Mouse (Mus musculus) heart, embryonic 15.5 days (tissue): ENCODE data around the gene Dnah7b. TPM values are rescaled to one million over a fixed set of nuclear protein-coding genes. Genes with fewer than 3 reads are reported as not detected.
"Not testable (repeated sequence)": the region's sequence is repeated elsewhere in the genome, so short reads cannot be mapped to it uniquely, and the experiment has no call there.

Experiments used
- ATAC-seq: fragments of 200-750 bp; cut with Nextera tagmentation; replicated peaks from 2 replicates; pipeline ENCODE4 v1.8.0; 2017; ENCODE audit warnings: low read depth, moderate TSS enrichment; ENCODE audit not compliant: insufficient number of reproducible peaks, insufficient read depth, low FRiP score
- H3K27ac ChIP-seq: fragments of 300-500 bp; sonication (generic); 2 replicates; pipeline ENCODE4 v1.5.1; 2015; ENCODE audit warnings: mild to moderate bottlenecking, inconsistent platforms
- H3K27me3 ChIP-seq: fragments of 300-500 bp; sonication (generic); 2 replicates; pipeline ENCODE4 v1.6.1; 2015; ENCODE audit warnings: inconsistent platforms
- H3K36me3 ChIP-seq: fragments of 300-500 bp; sonication (generic); 2 replicates; pipeline ENCODE4 v1.6.1; 2015; ENCODE audit warnings: mild to moderate bottlenecking, inconsistent platforms
- H3K4me1 ChIP-seq: fragments of 300-500 bp; sonication (generic); replicated peaks from 2 replicates; pipeline ENCODE4 v1.6.1; 2015; ENCODE audit warnings: inconsistent platforms
- H3K4me2 ChIP-seq: fragments of 300-500 bp; sonication (generic); 2 replicates; pipeline ENCODE4 v1.6.1; 2015; ENCODE audit warnings: inconsistent platforms, mild to moderate bottlenecking, moderate library complexity
- H3K4me3 ChIP-seq: fragments of 300-500 bp; sonication (generic); 2 replicates; pipeline ENCODE4 v1.5.1; 2015; ENCODE audit warnings: mild to moderate bottlenecking, inconsistent platforms
- H3K9ac ChIP-seq: fragments of 300-500 bp; sonication (generic); 2 replicates; pipeline ENCODE4 v1.6.1; 2015; ENCODE audit warnings: mild to moderate bottlenecking, inconsistent platforms
- H3K9me3 ChIP-seq: fragments of 300-500 bp; sonication (generic); replicated peaks from 2 replicates; pipeline ENCODE4 v1.6.1; 2016; ENCODE audit warnings: inconsistent platforms
- WGBS: fragments of 180-500 bp; shearing (Covaris S2); methylation state at CpG from one replicate; pipeline ENCODE4 v1.1.7; 2015; ENCODE audit warnings: mixed read lengths; 5-methylcytosine and 5-hydroxymethylcytosine counted together
- polyA plus RNA-seq: library from polyadenylated mRNA; unstranded; fragments of >200 nt; fragmentation: Nextera tagmentation; extraction: Ambion mirVana; gene quantifications from 2 replicates; pipeline ENCODE4 v1.2.1, GENCODE M21; 2015

Dnah7b gene
- 0.77 and 0.91 TPM in 2 replicates for polyA plus RNA-seq

DNA sequence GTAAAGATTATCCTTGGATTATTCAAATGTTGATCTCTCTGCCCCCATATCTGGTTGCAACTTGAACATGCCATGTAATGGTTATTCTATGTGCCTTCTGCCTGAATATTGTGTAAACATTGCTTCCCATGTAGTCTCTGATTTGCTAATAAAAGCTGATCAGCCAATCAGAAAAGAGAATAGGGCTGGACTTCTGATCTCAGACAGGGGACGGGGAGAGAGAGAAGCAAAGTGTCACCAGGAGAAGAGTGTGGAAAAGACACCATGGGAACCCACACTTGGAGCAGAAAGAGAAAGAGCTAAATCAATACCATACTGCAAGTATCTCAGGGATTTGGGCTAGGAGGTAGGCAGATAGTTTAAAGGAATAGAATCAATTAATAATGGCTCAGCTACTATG, at the start of gene Dnah7b:
Gene Dnah7b (plus strand): TSS at position 301 of the 400 bp plus-strand sequence.
- Histone ChIP-seq H3K36me3 (no peaks in the 10 kb centered on the region), H3K9me3 (no peaks in the 10 kb centered on the region), H3K27ac (peak within 1 kb of the TSS; percentile 88), H3K4me2 (peak within 1 kb of the TSS; percentile 78), H3K4me3 (peak within 1 kb of the TSS; percentile 72), H3K9ac (peak within 1 kb of the TSS; percentile 77), H3K27me3 (no peaks in the 10 kb centered on the region), H3K4me1 (no peaks in the 10 kb centered on the region)
- no peak for ATAC-seq
- WGBS: 28% methylated on average over 1 of the region's 1 CpGs

DNA sequence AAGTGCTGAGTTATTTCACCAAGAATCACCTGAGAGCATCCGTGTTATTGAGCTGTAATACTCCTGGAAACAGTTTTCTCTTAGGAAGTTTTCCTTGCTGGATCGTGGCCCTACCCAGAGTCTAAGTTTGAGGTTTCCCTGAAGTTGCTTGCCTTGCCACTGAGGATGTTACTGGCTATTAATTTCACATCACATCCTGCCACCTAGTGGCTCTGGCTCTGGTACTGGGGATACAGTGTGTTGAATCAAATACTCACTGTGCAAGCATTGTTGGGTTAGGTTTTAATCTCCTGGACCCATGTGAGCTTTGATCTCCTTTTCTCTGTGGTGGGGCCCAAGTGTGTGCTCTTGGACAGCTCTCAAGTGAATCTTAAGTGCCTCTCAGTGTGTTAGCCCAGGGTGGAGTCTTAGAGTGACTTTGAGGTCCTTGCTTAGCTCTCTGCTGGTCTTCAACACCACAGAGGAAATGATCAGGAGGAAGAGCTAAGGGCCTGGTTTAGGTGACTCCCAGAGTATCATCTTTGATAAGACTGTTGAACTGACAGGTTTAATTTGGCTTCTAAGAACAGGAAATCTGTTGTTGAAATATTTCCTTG, 47.6 kb upstream of the Dnah7b start:
- no peak overlapping the region for H3K27ac ChIP-seq
- H3K4me1 ChIP-seq: no peaks in the 10 kb centered on the region
- no peak overlapping the region for H3K9ac ChIP-seq
- no peak overlapping the region for H3K4me2 ChIP-seq
- no peaks in the 10 kb centered on the region for H3K9me3 ChIP-seq
- no peaks in the 10 kb centered on the region for H3K27me3 ChIP-seq
- no peaks in the 10 kb centered on the region for H3K36me3 ChIP-seq
- no peak for ATAC-seq
- WGBS: 40% methylated on average over 2 of the region's 2 CpGs
- no peak overlapping the region for H3K4me3 ChIP-seq

DNA sequence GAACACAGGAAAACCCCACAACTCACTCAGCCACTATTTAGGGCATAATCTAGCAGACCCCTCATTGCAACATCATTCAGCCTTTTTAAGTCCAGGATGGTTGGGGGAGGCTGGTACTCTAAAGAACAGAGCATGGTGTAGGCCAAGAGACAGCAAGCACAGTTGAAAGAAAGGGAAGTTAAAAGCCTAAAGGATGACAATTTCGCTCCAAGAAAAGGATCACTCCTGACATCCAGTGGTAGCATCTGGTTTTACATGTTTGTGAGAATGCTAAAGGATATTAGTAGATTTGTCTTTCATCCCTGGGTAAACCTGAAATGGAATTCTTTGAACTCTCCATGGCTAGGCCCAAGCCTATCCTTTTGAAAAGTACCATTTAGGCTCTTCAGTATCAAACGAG, 43.9 kb upstream of the Dnah7b start:
- Histone ChIP-seq H3K27ac (no peak overlapping the region), H3K4me1 (no peaks in the 10 kb centered on the region), H3K9me3 (no peaks in the 10 kb centered on the region), H3K9ac (no peak overlapping the region), H3K4me2 (no peak overlapping the region), H3K4me3 (no peak overlapping the region), H3K36me3 (no peaks in the 10 kb centered on the region), H3K27me3 (no peaks in the 10 kb centered on the region)
- 19% methylated on average over 2 of the region's 2 CpGs for WGBS
- no peak for ATAC-seq

DNA sequence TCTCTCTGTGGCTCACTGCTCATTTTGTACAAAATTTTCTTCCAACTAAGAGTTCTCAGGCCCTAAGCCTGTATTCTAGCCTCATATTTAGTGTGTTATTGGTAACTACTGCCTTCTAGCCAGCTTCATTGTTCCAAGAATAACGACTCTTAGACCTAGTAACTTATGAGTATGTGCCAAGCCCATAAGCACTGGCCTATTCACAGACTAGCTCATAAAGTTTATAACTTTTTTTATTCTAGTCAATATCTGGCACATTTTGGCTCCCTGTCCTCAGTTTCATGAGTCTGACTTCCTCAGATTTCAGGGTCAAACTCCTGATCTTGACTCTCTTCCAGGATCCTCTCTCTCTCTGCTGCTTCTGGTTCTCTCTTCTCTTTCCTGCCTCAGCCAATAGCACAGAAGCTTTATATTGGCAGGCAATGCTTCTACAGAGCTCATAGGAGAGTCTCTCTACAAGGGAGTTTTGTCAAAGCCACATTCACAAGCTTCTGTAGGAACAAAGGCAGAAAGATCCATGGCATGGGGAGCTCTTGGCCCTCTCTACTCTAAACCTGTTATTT, 34.0 kb upstream of the Dnah7b start:
- Histone ChIP-seq H3K9me3 (no peaks in the 10 kb centered on the region), H3K9ac (no peak overlapping the region), H3K27me3 (no peaks in the 10 kb centered on the region), H3K36me3 (no peaks in the 10 kb centered on the region), H3K27ac (no peak overlapping the region), H3K4me3 (no peak overlapping the region), H3K4me2 (no peak overlapping the region), H3K4me1 (no peaks in the 10 kb centered on the region)
- no peak for ATAC-seq
- WGBS: 60% methylated on average over 1 of the region's 1 CpGs

DNA sequence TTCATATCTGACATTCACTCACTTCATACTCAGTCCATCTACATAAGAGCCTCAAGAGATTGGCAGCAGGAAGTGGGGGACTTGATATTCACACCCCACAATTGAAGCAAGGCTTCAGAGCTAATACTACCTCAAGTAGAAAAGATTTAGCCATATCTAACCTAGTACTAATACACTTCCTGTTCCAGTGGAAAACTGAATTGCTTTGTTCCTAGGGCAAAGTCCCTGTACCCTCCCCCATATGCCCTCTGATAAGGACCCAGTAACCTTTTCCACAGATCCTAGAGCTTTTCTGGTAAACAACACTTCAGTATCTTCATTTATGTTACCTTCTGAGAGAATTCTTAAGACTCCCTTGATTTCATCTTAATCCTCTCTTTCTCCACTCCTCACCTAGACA, 17.9 kb upstream of the Dnah7b start:
- Histone ChIP-seq H3K36me3 (no peaks in the 10 kb centered on the region), H3K4me1 (no peaks in the 10 kb centered on the region), H3K4me3 (no peak overlapping the region), H3K27ac (no peak overlapping the region), H3K9ac (no peak overlapping the region), H3K9me3 (no peaks in the 10 kb centered on the region), H3K4me2 (no peak overlapping the region), H3K27me3 (no peaks in the 10 kb centered on the region)
- ATAC-seq: no peak

DNA sequence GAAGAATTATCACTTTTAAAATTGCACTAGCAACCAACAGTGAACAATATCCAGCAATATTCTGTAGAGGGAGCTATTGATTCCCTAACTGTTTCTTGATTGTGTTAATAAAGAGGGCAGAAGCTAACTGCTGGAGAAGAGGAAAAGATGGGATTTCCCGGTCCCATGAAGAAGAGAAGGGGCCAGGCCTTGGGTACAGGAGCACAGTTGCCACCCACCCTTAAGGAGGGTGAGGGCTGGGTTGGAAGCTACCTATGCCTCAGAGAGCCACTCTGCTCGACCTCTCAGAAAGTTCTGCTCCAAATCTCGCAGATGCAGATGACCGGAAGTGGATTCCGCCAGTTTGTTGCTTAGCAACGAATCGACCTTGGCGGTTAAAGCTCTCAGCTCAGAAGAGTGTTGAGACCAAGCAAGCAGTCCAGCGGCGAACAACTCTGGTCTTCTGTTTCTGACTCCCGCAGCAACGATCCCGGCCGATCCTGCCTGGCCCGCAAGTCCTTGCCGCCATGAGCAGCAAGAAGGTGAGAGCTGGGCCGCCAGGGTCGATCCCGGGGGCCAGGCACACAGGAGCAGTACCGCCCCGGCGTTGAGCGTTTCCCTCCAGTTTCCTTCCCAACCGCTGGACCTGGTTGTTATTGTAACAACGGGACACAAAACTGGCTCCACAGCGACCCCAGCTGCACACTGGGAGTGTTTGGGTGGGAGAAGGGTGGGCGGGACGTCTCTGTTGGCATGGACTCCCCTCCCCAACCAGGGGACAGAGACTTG, 553 bp downstream of the Dnah7b start:
- H3K27ac ChIP-seq: peak overlapping the region; percentile 88
- no peaks in the 10 kb centered on the region for H3K27me3 ChIP-seq
- no peaks in the 10 kb centered on the region for H3K4me1 ChIP-seq
- peak overlapping the region; percentile 78 for H3K4me2 ChIP-seq
- H3K36me3 ChIP-seq: no peaks in the 10 kb centered on the region
- WGBS: under 1% methylated on average over 28 of the region's 28 CpGs
- peak overlapping the region; percentile 77 for H3K9ac ChIP-seq
- peak overlapping the region; percentile 72 for H3K4me3 ChIP-seq
- no peaks in the 10 kb centered on the region for H3K9me3 ChIP-seq
- peak; percentile 74 for ATAC-seq

DNA sequence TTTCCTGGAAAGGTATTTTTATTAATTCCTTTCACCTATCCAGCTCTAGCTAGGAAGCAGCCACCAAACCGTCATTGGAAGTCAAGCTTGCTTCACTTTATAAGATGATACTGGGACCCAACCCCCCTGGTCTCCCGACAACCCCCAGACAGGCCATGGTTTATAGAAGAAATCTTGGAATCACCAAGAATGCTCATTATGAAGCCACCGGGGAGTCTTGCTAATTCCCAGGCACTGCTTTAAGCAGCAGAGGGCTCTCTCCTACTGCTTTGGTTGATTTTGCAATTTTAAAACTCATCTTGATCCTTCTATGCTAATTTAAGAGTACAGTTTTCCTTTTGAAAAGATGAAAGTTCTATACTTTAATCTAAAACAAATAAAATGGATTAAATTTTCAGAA, 2.7 kb downstream of the Dnah7b start:
- not testable (repeated sequence) for H3K9me3 ChIP-seq, H3K36me3 ChIP-seq, H3K4me2 ChIP-seq, H3K4me3 ChIP-seq, H3K9ac ChIP-seq, ATAC-seq, H3K27ac ChIP-seq, H3K4me1 ChIP-seq, H3K27me3 ChIP-seq
- WGBS: 79% methylated on average over 3 of the region's 3 CpGs

DNA sequence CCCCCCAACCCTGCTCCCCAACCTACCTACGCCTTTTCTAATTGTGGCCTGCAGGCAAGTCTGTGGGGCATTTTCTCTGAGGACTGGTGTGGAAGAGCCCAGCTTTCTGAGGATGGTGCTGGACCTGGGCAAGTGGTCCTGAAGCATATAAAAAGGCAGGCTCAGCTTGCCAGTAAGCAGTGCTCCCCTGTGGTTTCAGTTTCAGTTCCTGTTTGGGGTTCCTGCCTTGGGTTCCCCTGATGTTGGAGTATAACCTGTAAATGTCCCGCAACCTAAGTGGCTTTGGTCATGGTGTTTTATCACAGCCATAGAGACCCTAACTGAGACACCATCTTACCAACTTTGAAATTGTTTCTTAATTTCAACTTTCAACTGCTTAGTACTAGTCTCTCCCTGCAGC, 11.8 kb downstream of the Dnah7b start:
- Histone ChIP-seq H3K9me3 (no peaks in the 10 kb centered on the region), H3K4me1 (no peaks in the 10 kb centered on the region), H3K9ac (no peak overlapping the region), H3K36me3 (no peaks in the 10 kb centered on the region), H3K27me3 (no peaks in the 10 kb centered on the region), H3K4me2 (no peak overlapping the region), H3K4me3 (no peak overlapping the region), H3K27ac (no peak overlapping the region)
- ATAC-seq: no peak
- 80% methylated on average over 2 of the region's 2 CpGs for WGBS

DNA sequence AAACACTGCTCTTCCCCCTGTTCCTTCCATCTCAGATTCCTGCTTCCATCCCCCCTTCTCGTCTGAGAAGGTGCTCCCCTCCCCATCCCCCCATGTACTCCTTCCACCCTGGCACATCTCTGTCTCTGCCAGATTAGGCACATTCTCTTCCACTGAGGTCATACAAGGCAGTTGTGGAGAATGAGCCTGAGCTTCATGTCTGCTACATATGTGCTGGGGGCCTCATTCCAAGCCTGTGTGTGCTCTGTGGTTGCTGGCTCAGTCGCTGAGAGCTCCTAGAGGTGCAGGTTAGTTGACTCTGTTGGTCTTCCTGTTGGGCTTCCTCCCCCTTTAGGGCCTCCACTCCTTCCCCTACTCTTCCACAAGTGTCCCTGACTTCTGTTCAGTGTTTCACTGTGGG, 34.4 kb downstream of the Dnah7b start:
- H3K27ac ChIP-seq: no peak overlapping the region
- ATAC-seq: no peak
- H3K27me3 ChIP-seq: no peaks in the 10 kb centered on the region
- H3K4me3 ChIP-seq: no peak overlapping the region
- H3K9ac ChIP-seq: no peak overlapping the region
- H3K4me1 ChIP-seq: no peaks in the 10 kb centered on the region
- H3K9me3 ChIP-seq: no peaks in the 10 kb centered on the region
- no peaks in the 10 kb centered on the region for H3K36me3 ChIP-seq
- 34% methylated on average over 2 of the region's 2 CpGs for WGBS
- no peak overlapping the region for H3K4me2 ChIP-seq

DNA sequence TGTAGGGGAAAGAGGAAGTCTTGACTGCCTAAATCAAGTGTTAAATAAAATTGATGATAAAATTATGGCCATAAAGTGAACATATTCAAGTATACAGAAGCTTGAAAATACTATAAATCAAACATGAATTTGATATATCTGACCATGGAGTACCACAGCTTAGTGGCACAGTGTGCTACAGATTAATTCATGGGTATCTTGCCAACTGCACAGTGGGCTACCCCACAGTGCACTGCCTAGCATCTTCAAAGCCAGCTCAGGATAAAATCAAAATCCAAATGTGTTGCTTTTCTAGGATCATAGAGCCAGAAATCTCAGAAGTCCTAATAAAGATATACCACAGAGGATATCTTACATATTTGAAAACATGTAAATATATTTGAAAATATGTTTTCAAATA, 46.5 kb downstream of the Dnah7b start:
- H3K9me3 ChIP-seq, H3K27ac ChIP-seq, H3K4me3 ChIP-seq, H3K27me3 ChIP-seq, H3K36me3 ChIP-seq, H3K4me2 ChIP-seq, H3K4me1 ChIP-seq, H3K9ac ChIP-seq, ATAC-seq: not testable (repeated sequence)

DNA sequence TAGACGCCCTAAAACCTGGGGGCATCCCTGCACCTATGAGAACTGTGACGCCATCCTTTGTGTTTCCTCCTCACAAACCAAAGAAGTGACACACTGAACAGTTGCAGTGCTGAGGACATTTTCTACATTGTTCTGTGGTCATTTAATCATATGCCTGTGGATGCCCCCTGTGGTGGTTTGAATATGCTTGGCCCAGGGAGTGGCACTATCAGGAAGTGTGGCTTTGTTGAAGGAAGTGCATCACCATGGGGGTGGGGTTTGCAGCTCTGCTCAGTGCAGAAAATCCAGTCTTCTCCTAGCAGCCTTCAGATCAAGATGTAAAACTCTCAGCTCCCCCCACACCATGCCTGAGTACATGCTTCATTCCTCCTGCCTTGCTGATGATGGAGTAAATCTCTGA, 51.1 kb downstream of the Dnah7b start:
- H3K36me3 ChIP-seq, H3K27me3 ChIP-seq, H3K4me2 ChIP-seq, H3K4me1 ChIP-seq, H3K4me3 ChIP-seq, H3K9ac ChIP-seq, ATAC-seq, H3K27ac ChIP-seq, H3K9me3 ChIP-seq: not testable (repeated sequence)
- whole genome bisulfite sequencing: 84% methylated on average over 2 of the region's 2 CpGs

DNA sequence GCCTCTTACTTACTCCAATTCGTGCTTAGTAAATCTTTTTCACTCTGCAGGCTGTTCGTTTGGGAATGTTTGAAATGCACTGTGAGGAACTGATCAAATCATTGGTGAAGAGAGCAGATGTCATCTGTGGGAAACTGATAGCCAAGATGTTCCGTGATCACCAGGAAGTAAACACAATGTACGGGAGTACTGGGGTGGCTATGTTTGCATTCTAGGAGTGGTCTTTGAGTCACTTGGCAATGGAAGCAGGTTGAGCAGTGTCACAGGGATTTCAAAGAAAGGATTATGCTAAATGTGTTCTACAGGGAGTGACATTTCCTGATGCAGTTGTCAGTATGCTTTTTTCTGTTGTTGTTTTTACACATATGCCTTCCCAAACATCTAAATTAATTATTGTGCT, 61.9 kb downstream of the Dnah7b start:
- no peak for ATAC-seq
- no peaks in the 10 kb centered on the region for H3K9me3 ChIP-seq
- no peak overlapping the region for H3K4me2 ChIP-seq
- H3K27me3 ChIP-seq: no peaks in the 10 kb centered on the region
- WGBS: 60% methylated on average over 4 of the region's 4 CpGs
- H3K27ac ChIP-seq: no peak overlapping the region
- no peaks in the 10 kb centered on the region for H3K36me3 ChIP-seq
- no peak overlapping the region for H3K9ac ChIP-seq
- no peak overlapping the region for H3K4me3 ChIP-seq
- no peaks in the 10 kb centered on the region for H3K4me1 ChIP-seq
